ENCODE assay signal across 25 mouse cellular contexts in the genomic region with DNA sequence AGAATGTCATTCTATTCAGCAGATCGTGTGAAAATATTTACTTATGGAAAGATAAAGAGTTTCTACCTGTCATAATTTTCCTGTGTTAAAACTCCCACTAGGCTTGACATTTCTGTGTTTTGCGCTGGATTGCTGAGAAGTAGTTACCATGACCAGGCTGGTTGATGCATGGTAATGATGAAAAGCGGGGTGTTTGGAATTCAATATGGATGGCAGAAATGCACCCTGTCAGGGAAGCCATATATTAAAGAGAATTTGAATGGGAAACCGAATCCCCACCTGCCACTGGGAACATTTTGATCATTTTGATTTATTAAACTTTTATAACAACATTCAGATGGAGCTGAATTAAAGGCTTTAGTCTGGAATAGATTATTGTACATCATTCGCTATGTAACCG.
"Had no signal": no experiment of that assay in that cellular context is flagged by ENCODE, and none has a peak within 500 bp of the region (broad histone marks: within the 10 kb centered on the region; RNA-seq: fewer than 3 reads in every experiment).

No protein-coding gene starts in this region.

- H3K36me3 ChIP-seq: heart, embryonic 13.5 days; heart, embryonic 15.5 days; hindbrain, embryonic 15.5 days; kidney, embryonic 15.5 days; limb, embryonic 13.5 days; limb, embryonic 15.5 days; liver, embryonic 12.5 days had no signal

- H3K4me2 ChIP-seq: heart, embryonic 11.5 days; heart, embryonic 13.5 days; heart, embryonic 15.5 days; hindbrain, embryonic 15.5 days; kidney, embryonic 15.5 days; limb, embryonic 13.5 days; limb, embryonic 15.5 days; liver, embryonic 12.5 days had no signal

- H3K4me1 ChIP-seq: hindbrain, embryonic 15.5 days; kidney, embryonic 15.5 days; limb, embryonic 15.5 days; liver, embryonic 12.5 days had no signal

- ATAC-seq: hindbrain, postnatal 0 days; intestine, embryonic 16.5 days; liver, embryonic 12.5 days had no signal

- H3K4me3 ChIP-seq: heart, adult 2 months; heart, embryonic 13.5 days; heart, embryonic 15.5 days; hindbrain, embryonic 15.5 days; kidney, embryonic 15.5 days; limb, embryonic 13.5 days; limb, embryonic 15.5 days; liver, embryonic 12.5 days had no signal

- DNase-seq: gastrocnemius, postnatal 14 days; gastrocnemius, postnatal 36 days; heart, adult 11 months; heart, adult 2 months; heart, postnatal 14 days; heart, postnatal 36 days; kidney, adult 11 months; kidney, adult 2 months; kidney, adult 9 months; kidney, postnatal 14 days; kidney, postnatal 36 days; layer of hippocampus, adult 9-11 months; layer of hippocampus, postnatal 36 days; left cerebral cortex, postnatal 4 days had no signal

- H3K27ac ChIP-seq: heart, adult 2 months; heart, embryonic 13.5 days; heart, embryonic 15.5 days; kidney, embryonic 15.5 days; kidney, postnatal 0 days; limb, embryonic 13.5 days; limb, embryonic 15.5 days; liver, embryonic 12.5 days had no signal

- H3K9ac ChIP-seq: heart, embryonic 13.5 days; heart, embryonic 15.5 days; hindbrain, embryonic 15.5 days; kidney, embryonic 15.5 days; limb, embryonic 13.5 days; limb, embryonic 15.5 days; liver, embryonic 12.5 days had no signal

- H3K27me3 ChIP-seq: heart, embryonic 13.5 days; heart, embryonic 15.5 days; hindbrain, embryonic 15.5 days; kidney, embryonic 15.5 days; limb, embryonic 13.5 days; limb, embryonic 15.5 days; liver, embryonic 12.5 days had no signal

- H3K9me3 ChIP-seq: heart, embryonic 13.5 days; heart, embryonic 15.5 days; hindbrain, embryonic 15.5 days; kidney, embryonic 15.5 days; limb, embryonic 13.5 days; limb, embryonic 15.5 days; liver, embryonic 12.5 days had no signal
